Mouse (Mus musculus) G1E (cell line): ENCODE data around the gene Tomm6. TPM values are rescaled to one million over a fixed set of nuclear protein-coding genes. Genes with fewer than 3 reads are reported as not detected.
"Not testable (repeated sequence)": the region's sequence is repeated elsewhere in the genome, so short reads cannot be mapped to it uniquely, and the experiment has no call there.

Experiments
- ATAC-seq: 2 replicates; pipeline ENCODE4 v1.8.0; 2016; ENCODE audit warnings: mild to moderate bottlenecking; ENCODE audit not compliant: insufficient number of reproducible peaks, poor library complexity, low FRiP score, severe bottlenecking; ENCODE audit errors: extremely low read depth
- DNase-seq: peaks from one replicate; pipeline ENCODE4 v3.0.0; 2012; ENCODE audit warnings: low spot score
- H3K27me3 ChIP-seq: 2 replicates; pipeline ENCODE4 v1.6.1; 2012; ENCODE audit warnings: mild to moderate bottlenecking, low read length, inconsistent platforms; ENCODE audit not compliant: insufficient read depth
- H3K36me3 ChIP-seq: replicated peaks from 2 replicates; pipeline ENCODE3; 2012; ENCODE audit warnings: mild to moderate bottlenecking, inconsistent platforms
- H3K4me1 ChIP-seq: 2 replicates; pipeline ENCODE4 v1.6.1; 2012; ENCODE audit warnings: low read depth, low read length, inconsistent platforms, mixed read lengths; ENCODE audit not compliant: insufficient read depth
- H3K4me3 ChIP-seq: 2 replicates; pipeline ENCODE4 v1.5.1; 2012; ENCODE audit warnings: low read depth, mild to moderate bottlenecking, inconsistent platforms, low read length, moderate library complexity, mixed read lengths
- H3K9me3 ChIP-seq: replicated peaks from 2 replicates; pipeline ENCODE4 v1.6.1; 2012; ENCODE audit warnings: inconsistent platforms
- CTCF ChIP-seq: IDR thresholded peaks from 2 replicates; pipeline ENCODE4 v1.5.1; 2012; ENCODE audit warnings: low read depth, low read length, inconsistent platforms, mixed read lengths
- GATA1 ChIP-seq: IDR thresholded peaks from 2 replicates; pipeline ENCODE4 v1.6.1; 2012; ENCODE audit warnings: borderline replicate concordance, low read length, inconsistent platforms, mixed read lengths
- GATA2 ChIP-seq: IDR thresholded peaks from 2 replicates; pipeline ENCODE4 v1.6.1; 2012; ENCODE audit warnings: low read depth, low read length, inconsistent platforms, borderline replicate concordance
- POLR2AphosphoS5 ChIP-seq: IDR thresholded peaks from 2 replicates; pipeline ENCODE4 v1.6.1; 2012; ENCODE audit warnings: low read depth, low read length, inconsistent platforms; ENCODE audit not compliant: insufficient replicate concordance
- TAL1 ChIP-seq: conservative IDR thresholded peaks from 2 replicates; pipeline ENCODE4 v1.6.1; 2012; ENCODE audit warnings: low read depth, low read length, inconsistent platforms, mixed read lengths
- polyA plus RNA-seq: library from polyadenylated mRNA; stranded (reverse); fragments of >175 nt; gene quantifications from 2 replicates; pipeline ENCODE4 v1.2.3, GENCODE M21; 2012
- total RNA-seq, 2 experiments: library from RNA; stranded (forward) in 1 of 2; stranded (reverse) in 1 of 2; fragments of 200-1000 nt in 1 of 2; fragments of >200 nt in 1 of 2; fragmentation: Nextera tagmentation in 1 of 2; gene quantifications; 2 replicates each; pipeline ENCODE4 v1.2.3; 2014 to 2017

The Tomm6 gene
- total and polyA plus RNA-seq, 3 experiments, result 69.9 to 343 (median 272) TPM

- ATAC-seq (no peak), DNase-seq (no peak)
- H3K4me3 ChIP-seq, result no peak overlapping the region
- H3K4me1 ChIP-seq, result no peaks in the 10 kb centered on the region; the same call in 1 of the 2 replicates
- peaks cover 59% of the 10 kb centered on the region for H3K36me3 ChIP-seq
- no peak for TF ChIP-seq TAL1
- no peak for TF ChIP-seq GATA2
- no peak for TF ChIP-seq GATA1
- TF ChIP-seq CTCF, result no peak
- H3K9me3 ChIP-seq, result no peaks in the 10 kb centered on the region
- H3K27me3 ChIP-seq, result no peaks in the 10 kb centered on the region
Observed at GRCm38 (mm10) chr17:47663009-47663713, 25.0 kb downstream of the Tomm6 start.

GRCm38 (mm10) chr17:47658741-47659243 lies 29.4 kb downstream of the Tomm6 start:
- H3K4me3 ChIP-seq, result no peak overlapping the region
- no peak for ATAC-seq
- DNase-seq, result no peak
- H3K9me3 ChIP-seq, result no peaks in the 10 kb centered on the region
- H3K4me1 ChIP-seq, result no peaks in the 10 kb centered on the region; the same call in 1 of the 2 replicates
- H3K36me3 ChIP-seq, result peaks cover 52% of the 10 kb centered on the region
- TF ChIP-seq POLR2AphosphoS5 (no peak), TAL1 (no peak), GATA1 (no peak), CTCF (no peak), GATA2 (no peak)
- no peaks in the 10 kb centered on the region for H3K27me3 ChIP-seq

- TF ChIP-seq POLR2AphosphoS5 (no peak), CTCF (no peak), GATA1 (no peak), GATA2 (no peak), TAL1 (no peak)
- DNase-seq, result no peak
- H3K9me3 ChIP-seq, result no peaks in the 10 kb centered on the region
- H3K27me3 ChIP-seq, result no peaks in the 10 kb centered on the region
- no peak overlapping the region for H3K4me3 ChIP-seq
- no peaks in the 10 kb centered on the region; the same call in 1 of the 2 replicates for H3K4me1 ChIP-seq
- H3K36me3 ChIP-seq, result peaks cover 51% of the 10 kb centered on the region
- no peak for ATAC-seq
Observed at GRCm38 (mm10) chr17:47657901-47658300, 30.3 kb downstream of the Tomm6 start.

GRCm38 (mm10) chr17:47655697-47656096 lies 32.5 kb downstream of the Tomm6 start:
- Histone ChIP-seq H3K9me3 (no peaks in the 10 kb centered on the region), H3K4me1 (no peaks in the 10 kb centered on the region; the same call in 1 of the 2 replicates), H3K36me3 (peaks cover 47% of the 10 kb centered on the region), H3K4me3 (no peak overlapping the region), H3K27me3 (no peaks in the 10 kb centered on the region)
- TF ChIP-seq TAL1 (no peak), POLR2AphosphoS5 (no peak), GATA1 (no peak), GATA2 (no peak), CTCF (no peak)
- ATAC-seq (no peak), DNase-seq (no peak)

GRCm38 (mm10) chr17:47654346-47654745 lies 33.8 kb downstream of the Tomm6 start:
- not testable (repeated sequence) for H3K9me3 ChIP-seq, DNase-seq, H3K4me3 ChIP-seq, H3K27me3 ChIP-seq, H3K4me1 ChIP-seq, ATAC-seq
- H3K36me3 ChIP-seq, result peaks cover 48% of the 10 kb centered on the region

GRCm38 (mm10) chr17:47651953-47652352 lies 36.2 kb downstream of the Tomm6 start:
- no peaks in the 10 kb centered on the region for H3K9me3 ChIP-seq
- H3K4me1 ChIP-seq, result no peaks in the 10 kb centered on the region
- TF ChIP-seq TAL1 (no peak), POLR2AphosphoS5 (no peak), GATA2 (no peak), GATA1 (no peak), CTCF (no peak)
- H3K4me3 ChIP-seq, result no peak overlapping the region
- ATAC-seq, result no peak
- H3K27me3 ChIP-seq, result no peaks in the 10 kb centered on the region
- no peak for DNase-seq
- H3K36me3 ChIP-seq, result peaks cover 41% of the 10 kb centered on the region
